Mouse (Mus musculus) kidney, embryonic 16.5 days (tissue): ENCODE measurements around the gene Nptn. TPM values are rescaled to one million over a fixed set of nuclear protein-coding genes. Genes with fewer than 3 reads are reported as not detected.
A peak's percentile ranks its signal among the peaks of the same experiment; 100 is the strongest.

ENCODE experiments used
- ATAC-seq: fragments of 200-750 bp; cut with Nextera tagmentation; 2 replicates; pipeline ENCODE4 v1.8.0; 2017; ENCODE audit warnings: moderate TSS enrichment; ENCODE audit not compliant: low FRiP score, low TSS enrichment
- H3K27ac ChIP-seq: fragments of 300-500 bp; sonication (generic); 2 replicates; pipeline ENCODE4 v1.5.1; 2014; ENCODE audit warnings: low read length
- H3K27me3 ChIP-seq: fragments of 300-500 bp; sonication (generic); 2 replicates; pipeline ENCODE4 v1.6.1; 2014; ENCODE audit warnings: low read length, control low read depth, mixed read lengths; ENCODE audit not compliant: insufficient read depth
- H3K36me3 ChIP-seq: fragments of 300-500 bp; sonication (generic); 2 replicates; pipeline ENCODE4 v1.6.1; 2014; ENCODE audit warnings: low read length, control low read depth, mixed read lengths; ENCODE audit not compliant: insufficient read depth
- H3K4me1 ChIP-seq: fragments of 300-500 bp; sonication (generic); 2 replicates; pipeline ENCODE4 v1.6.1; 2014; ENCODE audit warnings: low read length, control low read depth, mixed read lengths; ENCODE audit not compliant: insufficient read depth
- H3K4me2 ChIP-seq: fragments of 300-500 bp; sonication (generic); replicated peaks from 2 replicates; pipeline ENCODE4 v1.6.1; 2014; ENCODE audit warnings: low read depth, low read length
- H3K4me3 ChIP-seq: fragments of 300-500 bp; sonication (generic); 2 replicates; pipeline ENCODE4 v1.5.1; 2014; ENCODE audit warnings: mild to moderate bottlenecking, low read length
- H3K9ac ChIP-seq: fragments of 300-500 bp; sonication (generic); replicated peaks from 2 replicates; pipeline ENCODE4 v1.6.1; 2014; ENCODE audit warnings: low read length
- H3K9me3 ChIP-seq: fragments of 300-500 bp; sonication (generic); 2 replicates; pipeline ENCODE4 v1.6.1; 2016; ENCODE audit warnings: low read length, control low read depth
- WGBS: fragments of 180-500 bp; shearing (Covaris S2); extraction: QIAGEN DNeasy Blood & Tissue Kit; methylation state at CpG from one replicate; pipeline ENCODE4 v1.1.7; 2014; 5-methylcytosine and 5-hydroxymethylcytosine counted together
- polyA plus RNA-seq: library from polyadenylated mRNA; unstranded; fragments of >200 nt; fragmentation: Nextera tagmentation; extraction: Ambion mirVana; gene quantifications from 2 replicates; pipeline ENCODE4 v1.2.1, GENCODE M21; 2015

Gene Nptn
- polyA plus RNA-seq, 1 experiment from 2014 or later = 139 TPM

- no peaks in the 10 kb centered on the region for H3K36me3 ChIP-seq
- H3K9me3 ChIP-seq = no peaks in the 10 kb centered on the region
- no peak overlapping the region for H3K4me2 ChIP-seq
- H3K27ac ChIP-seq = no peak overlapping the region
- 87% methylated on average over 11 of the region's 11 CpGs for WGBS
- no peak for ATAC-seq
- H3K9ac ChIP-seq = no peak overlapping the region
- no peaks in the 10 kb centered on the region for H3K27me3 ChIP-seq
- H3K4me3 ChIP-seq = no peak overlapping the region
- peaks cover 17% of the 10 kb centered on the region for H3K4me1 ChIP-seq
Observed at GRCm38 (mm10) chr9:58546630-58547360, 35.2 kb upstream of the Nptn start.

GRCm38 (mm10) chr9:58548897-58549296 lies 33.1 kb upstream of the Nptn start:
- H3K9me3 ChIP-seq = no peaks in the 10 kb centered on the region
- H3K4me2 ChIP-seq = no peak overlapping the region
- no peak overlapping the region for H3K9ac ChIP-seq
- H3K36me3 ChIP-seq = no peaks in the 10 kb centered on the region
- ATAC-seq = no peak
- no peak overlapping the region for H3K27ac ChIP-seq
- H3K4me1 ChIP-seq = peaks cover 15% of the 10 kb centered on the region
- H3K27me3 ChIP-seq = no peaks in the 10 kb centered on the region
- WGBS = 61% methylated on average over 4 of the region's 4 CpGs
- H3K4me3 ChIP-seq = no peak overlapping the region

GRCm38 (mm10) chr9:58549694-58550093 lies 32.3 kb upstream of the Nptn start:
- no peaks in the 10 kb centered on the region for H3K27me3 ChIP-seq
- ATAC-seq = no peak

GRCm38 (mm10) chr9:58550928-58551327 lies 31.1 kb upstream of the Nptn start:
- Histone ChIP-seq H3K4me3 (no peak overlapping the region), H3K4me1 (peaks cover 26% of the 10 kb centered on the region), H3K9me3 (no peaks in the 10 kb centered on the region), H3K36me3 (no peaks in the 10 kb centered on the region), H3K27ac (no peak overlapping the region), H3K27me3 (no peaks in the 10 kb centered on the region), H3K9ac (no peak overlapping the region), H3K4me2 (no peak overlapping the region)
- WGBS = 92% methylated on average over 6 of the region's 6 CpGs
- no peak for ATAC-seq

More at GRCm38 (mm10) chr9:58549694-58550093, 32.3 kb upstream of the Nptn start:
- H3K4me2 ChIP-seq = no peak overlapping the region
- WGBS = 74% methylated on average over 3 of the region's 3 CpGs
- peaks cover 22% of the 10 kb centered on the region for H3K4me1 ChIP-seq
- H3K36me3 ChIP-seq = no peaks in the 10 kb centered on the region
- H3K27ac ChIP-seq = no peak overlapping the region
- H3K9ac ChIP-seq = no peak overlapping the region
- no peak overlapping the region for H3K4me3 ChIP-seq
- H3K9me3 ChIP-seq = no peaks in the 10 kb centered on the region

- Histone ChIP-seq H3K27ac (no peak overlapping the region), H3K36me3 (no peaks in the 10 kb centered on the region), H3K9ac (no peak overlapping the region), H3K9me3 (no peaks in the 10 kb centered on the region), H3K4me1 (peaks cover 26% of the 10 kb centered on the region), H3K4me2 (no peak overlapping the region), H3K4me3 (no peak overlapping the region), H3K27me3 (no peaks in the 10 kb centered on the region)
- 74% methylated on average over 9 of the region's 9 CpGs for WGBS
- ATAC-seq = no peak
Observed at GRCm38 (mm10) chr9:58552083-58552482, 30.0 kb upstream of the Nptn start.

- no peaks in the 10 kb centered on the region for H3K36me3 ChIP-seq
- peak overlapping the region; percentile 95 for H3K9ac ChIP-seq
- no peaks in the 10 kb centered on the region for H3K9me3 ChIP-seq
- H3K4me1 ChIP-seq = peaks cover 27% of the 10 kb centered on the region
- WGBS = 10% methylated on average over 23 of the region's 23 CpGs
- peak overlapping the region; percentile 81 for H3K4me3 ChIP-seq
- H3K27me3 ChIP-seq = no peaks in the 10 kb centered on the region
- no peak; the same call in 1 of the 2 replicates for ATAC-seq
- peak overlapping the region; percentile 66 for H3K4me2 ChIP-seq
- peak overlapping the region; percentile 93 for H3K27ac ChIP-seq
Observed at GRCm38 (mm10) chr9:58554056-58554907, 27.8 kb upstream of the Nptn start.

GRCm38 (mm10) chr9:58554908-58555684 lies 26.9 kb upstream of the Nptn start, which contains the start of gene Cd276:
TSS of gene Cd276 (minus strand) at chr9:58555437.
- peak within 1 kb of the TSS; percentile 95 for H3K9ac ChIP-seq
- no peaks in the 10 kb centered on the region for H3K36me3 ChIP-seq
- no peaks in the 10 kb centered on the region for H3K9me3 ChIP-seq
- peak; percentile 75 for ATAC-seq
- H3K27ac ChIP-seq = peak within 1 kb of the TSS; percentile 93
- WGBS = 0% methylated on average over 57 of the region's 68 CpGs
- H3K4me1 ChIP-seq = peaks cover 22% of the 10 kb centered on the region; the same call in 1 of the 2 replicates
- H3K4me3 ChIP-seq = peak within 1 kb of the TSS; percentile 81
- no peaks in the 10 kb centered on the region for H3K27me3 ChIP-seq
- H3K4me2 ChIP-seq = peak within 1 kb of the TSS; percentile 66

- no peak for ATAC-seq
- H3K27ac ChIP-seq = peak overlapping the region; percentile 93
- peak overlapping the region; percentile 66 for H3K4me2 ChIP-seq
- no peaks in the 10 kb centered on the region for H3K9me3 ChIP-seq
- H3K4me1 ChIP-seq = peaks cover 22% of the 10 kb centered on the region; the same call in 1 of the 2 replicates
- H3K9ac ChIP-seq = peak overlapping the region; percentile 95
- 27% methylated on average over 9 of the region's 9 CpGs for WGBS
- peak overlapping the region; percentile 81 for H3K4me3 ChIP-seq
- H3K36me3 ChIP-seq = no peaks in the 10 kb centered on the region
- no peaks in the 10 kb centered on the region for H3K27me3 ChIP-seq
Observed at GRCm38 (mm10) chr9:58555685-58556414, 26.2 kb upstream of the Nptn start.

- no peaks in the 10 kb centered on the region for H3K27me3 ChIP-seq
- no peak overlapping the region for H3K4me2 ChIP-seq
- ATAC-seq = no peak
- H3K36me3 ChIP-seq = no peaks in the 10 kb centered on the region
- WGBS = 70% methylated on average over 7 of the region's 7 CpGs
- no peaks in the 10 kb centered on the region for H3K9me3 ChIP-seq
- no peak overlapping the region for H3K9ac ChIP-seq
- peaks cover 22% of the 10 kb centered on the region; the same call in 1 of the 2 replicates for H3K4me1 ChIP-seq
- H3K27ac ChIP-seq = no peak overlapping the region
- H3K4me3 ChIP-seq = no peak overlapping the region
Observed at GRCm38 (mm10) chr9:58556627-58557026, 25.4 kb upstream of the Nptn start.
